Mouse (Mus musculus): ENCODE results near the gene Itgad. TPM values are rescaled to one million over a fixed set of nuclear protein-coding genes. Genes with fewer than 3 reads are reported as not detected.
A peak's percentile ranks its signal among the peaks of the same experiment; 100 is the strongest.

Gene Itgad
- total and polyA plus RNA-seq, 3 experiments = not detected

DNA sequence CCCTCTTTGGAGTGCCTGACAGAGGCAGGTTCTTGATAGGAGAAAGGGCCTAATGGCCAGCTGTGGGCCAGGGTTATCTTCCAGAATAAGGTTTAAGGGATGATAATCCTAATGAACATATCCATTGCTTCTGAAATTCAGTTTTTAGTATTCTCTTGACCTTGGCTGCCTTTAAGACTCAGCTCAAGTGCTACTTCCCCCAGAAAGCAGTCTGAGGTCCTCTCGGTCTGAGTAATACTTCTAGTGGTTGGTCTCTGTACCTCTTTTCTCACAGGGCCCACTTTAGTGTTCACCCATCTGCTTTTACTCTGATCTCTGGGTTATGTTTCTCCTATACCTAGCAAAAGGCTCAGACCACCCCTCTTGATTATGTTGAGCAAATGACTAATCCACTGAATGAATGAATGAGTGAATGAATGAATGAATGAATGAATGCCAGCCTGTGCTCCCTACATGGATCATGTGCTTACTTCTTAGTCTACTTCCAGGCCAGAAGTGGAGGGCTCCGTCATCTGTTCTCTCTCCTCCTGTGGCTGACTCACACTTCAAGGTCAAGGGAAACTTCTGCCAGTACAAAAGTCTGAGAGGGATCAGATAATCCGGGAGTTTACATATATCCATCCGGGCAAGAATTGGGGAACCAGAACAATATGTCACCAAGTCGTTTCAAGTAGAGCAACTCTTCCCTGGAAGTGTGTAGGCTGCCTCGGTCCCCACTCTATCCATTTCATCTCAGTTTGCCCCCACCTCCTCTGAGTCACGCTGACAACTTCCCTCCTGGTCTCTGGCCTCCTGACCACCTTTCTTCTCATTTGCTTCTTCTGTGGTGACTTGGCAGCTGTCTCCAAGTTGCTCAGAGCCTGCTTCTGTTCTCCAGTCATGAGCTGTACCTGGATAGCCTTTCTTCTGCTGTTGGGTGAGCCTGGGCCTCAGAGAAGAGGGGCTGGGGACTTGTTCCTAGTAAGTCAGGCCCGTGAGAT lies 25.1 kb upstream of the Itgad start, which contains the start of gene Itgax:
Itgax (plus strand) TSS at position 807 of the 980 bp plus-strand sequence.
- H3K9me3 ChIP-seq (replicated peaks; ENCODE audit: insufficient read depth, low read length) = no peaks in the 10 kb centered on the region
- DNase-seq (ENCODE audit: low read depth, low spot score) = no peak
- H3K27ac ChIP-seq (ENCODE audit: control insufficient read depth, low read depth, low read length) = no peak within 1 kb of the TSS
- peaks cover 6 to 26% of the 10 kb centered on the region in 2 experiments; a peak in 3 of 4 replicates for H3K4me1 ChIP-seq (ENCODE audit: control insufficient read depth in 1 of 2, insufficient read depth in 2 of 2, low read length in 2 of 2)
- TF ChIP-seq RCOR1 (IDR thresholded peaks at IDR 0.05; ENCODE audit: low read depth, low read length) (no peak), JUND (IDR thresholded peaks at IDR 0.05; ENCODE audit: low read depth, low read length) (no peak), GATA1 (IDR thresholded peaks at IDR 0.05; ENCODE audit: low read depth, low read length) (no peak), E2F4 (IDR thresholded peaks at IDR 0.05; ENCODE audit: borderline replicate concordance, low read depth, low read length) (no peak), ELF1 (IDR thresholded peaks at IDR 0.05; ENCODE audit: low read depth, low read length) (no peak), CHD2 (IDR thresholded peaks at IDR 0.05; ENCODE audit: low read length) (no peak), MYB (IDR thresholded peaks at IDR 0.05; ENCODE audit: low read depth, low read length) (no peak), ETS1 (IDR thresholded peaks at IDR 0.05; ENCODE audit: low read depth, low read length) (no peak), TAL1 (IDR thresholded peaks at IDR 0.05; ENCODE audit: low read length) (no peak), MXI1 (IDR thresholded peaks at IDR 0.05; ENCODE audit: low read depth, low read length) (no peak), BHLHE40 (IDR thresholded peaks at IDR 0.05; ENCODE audit: borderline replicate concordance, low read depth, low read length) (no peak), SMC3 (IDR thresholded peaks at IDR 0.05; ENCODE audit: low read depth, low read length) (no peak), USF1 (IDR thresholded peaks at IDR 0.05; ENCODE audit: low read depth, low read length) (no peak), RAD21 (IDR thresholded peaks at IDR 0.05; ENCODE audit: low read depth, low read length) (no peak), KAT2A (conservative IDR thresholded peaks at IDR 0.05; ENCODE audit: low read depth, low read length) (no peak), MAZ (IDR thresholded peaks at IDR 0.05; ENCODE audit: low read depth, low read length) (no peak), UBTF (IDR thresholded peaks at IDR 0.05; ENCODE audit: borderline replicate concordance, insufficient read depth, low read depth, low read length) (no peak), ZKSCAN1 (IDR thresholded peaks at IDR 0.05; ENCODE audit: low read depth, low read length) (no peak)
- peaks cover 0 to 9% of the 10 kb centered on the region in 2 experiments; a peak in 2 of 4 replicates for H3K36me3 ChIP-seq (ENCODE audit: control insufficient read depth in 1 of 2, insufficient read depth in 2 of 2, low read length in 2 of 2)
- H3K4me3 ChIP-seq (ENCODE audit: control insufficient read depth in 1 of 2, insufficient read depth in 1 of 2, low read depth in 2 of 2, low read length in 2 of 2) = no peak within 1 kb of the TSS
- peaks cover 0 to 3% of the 10 kb centered on the region in 2 experiments; a peak in 2 of 4 replicates for H3K27me3 ChIP-seq (ENCODE audit: control insufficient read depth in 1 of 2, insufficient read depth in 2 of 2, low read length in 2 of 2)
- no peak within 1 kb of the TSS for H3K9ac ChIP-seq (ENCODE audit: control insufficient read depth, low read depth, low read length, poor library complexity, severe bottlenecking)
- H3K79me2 ChIP-seq (ENCODE audit: control insufficient read depth, insufficient read depth, low read length, poor library complexity) = no peaks in the 10 kb centered on the region

DNA sequence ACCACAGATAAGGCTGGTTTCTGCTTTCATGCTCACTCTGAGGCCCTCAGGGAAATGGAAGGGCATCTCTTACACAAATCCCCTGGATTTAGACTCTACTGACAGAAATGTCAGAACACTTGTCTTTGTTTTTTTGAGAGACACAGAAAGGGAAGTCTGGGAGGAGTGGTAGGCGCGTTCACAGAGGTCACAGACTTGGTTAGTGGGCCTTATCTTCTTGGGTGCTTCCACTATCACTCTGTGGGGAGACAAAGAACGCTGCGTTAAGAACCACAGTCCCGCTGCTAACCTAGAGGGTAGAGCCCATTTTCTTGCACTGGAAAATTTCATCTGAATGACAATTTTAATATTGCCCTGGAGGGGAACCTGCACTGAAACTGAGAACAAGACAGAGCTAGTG lies 22.0 kb upstream of the Itgad start:
- H3K36me3 ChIP-seq (ENCODE audit: control insufficient read depth in 1 of 2, insufficient read depth in 2 of 2, low read length in 2 of 2) = peaks cover 0 to 9% of the 10 kb centered on the region in 2 experiments; a peak in 2 of 4 replicates
- no peaks in the 10 kb centered on the region for H3K79me2 ChIP-seq (ENCODE audit: control insufficient read depth, insufficient read depth, low read length, poor library complexity)
- peaks cover 6 to 26% of the 10 kb centered on the region in 2 experiments; a peak in 3 of 4 replicates for H3K4me1 ChIP-seq (ENCODE audit: control insufficient read depth in 1 of 2, insufficient read depth in 2 of 2, low read length in 2 of 2)
- no peak overlapping the region for H3K4me3 ChIP-seq (ENCODE audit: control insufficient read depth in 1 of 2, insufficient read depth in 1 of 2, low read depth in 2 of 2, low read length in 2 of 2)
- no peak overlapping the region for H3K9ac ChIP-seq (ENCODE audit: control insufficient read depth, low read depth, low read length, poor library complexity, severe bottlenecking)
- H3K27ac ChIP-seq (ENCODE audit: control insufficient read depth, low read depth, low read length) = no peak overlapping the region
- TF ChIP-seq GATA1 (IDR thresholded peaks at IDR 0.05; ENCODE audit: low read depth, low read length) (peak; percentile 65), GABPA (IDR thresholded peaks at IDR 0.05; ENCODE audit: low read depth, low read length) (no peak), ZNF384 (IDR thresholded peaks at IDR 0.05; ENCODE audit: low read depth, low read length) (no peak), BHLHE40 (IDR thresholded peaks at IDR 0.05; ENCODE audit: borderline replicate concordance, low read depth, low read length) (no peak), CTCF (IDR thresholded peaks at IDR 0.05 in 2 of 3, conservative IDR thresholded peaks at IDR 0.05 in 1 of 3; ENCODE audit: control insufficient read depth in 1 of 3, insufficient read depth in 1 of 3, low read depth in 2 of 3, low read length in 3 of 3, poor library complexity in 1 of 3, severe bottlenecking in 1 of 3) (no peak), SMC3 (IDR thresholded peaks at IDR 0.05; ENCODE audit: low read depth, low read length) (no peak), MYB (IDR thresholded peaks at IDR 0.05; ENCODE audit: low read depth, low read length) (no peak), MAFK (IDR thresholded peaks at IDR 0.05; ENCODE audit: borderline replicate concordance, low read depth, low read length) (no peak), TCF12 (IDR thresholded peaks at IDR 0.05; ENCODE audit: low read depth, low read length) (no peak), CHD2 (IDR thresholded peaks at IDR 0.05; ENCODE audit: low read length) (no peak), USF2 (IDR thresholded peaks at IDR 0.05; ENCODE audit: borderline replicate concordance in 1 of 2, insufficient read depth in 1 of 2, low read depth in 1 of 2, low read length in 2 of 2) (no peak), RAD21 (IDR thresholded peaks at IDR 0.05; ENCODE audit: low read depth, low read length) (no peak), EP300 (IDR thresholded peaks at IDR 0.05; ENCODE audit: low read depth in 1 of 2, low read length in 2 of 2) (peak; percentile 22 to 35; a peak in 2 of 4 replicates), POLR2AphosphoS5 (IDR thresholded peaks at IDR 0.05; ENCODE audit: borderline replicate concordance, low read depth, low read length) (no peak)
- no peaks in the 10 kb centered on the region for H3K9me3 ChIP-seq (replicated peaks; ENCODE audit: insufficient read depth, low read length)
- DNase-seq (ENCODE audit: low read depth, low spot score) = peak; percentile 53
- peaks cover 0 to 3% of the 10 kb centered on the region in 2 experiments; a peak in 2 of 4 replicates for H3K27me3 ChIP-seq (ENCODE audit: control insufficient read depth in 1 of 2, insufficient read depth in 2 of 2, low read length in 2 of 2)

All from MEL (cell line).